Mouse (Mus musculus) erythroblast, embryonic 14.5 days (primary cell): ENCODE results near the gene Slc17a3. TPM values are rescaled to one million over a fixed set of nuclear protein-coding genes. Genes with fewer than 3 reads are reported as not detected.

Experiments
- H3K27me3 ChIP-seq: 2 replicates; pipeline ENCODE4 v1.6.1; 2012; ENCODE audit warnings: inconsistent platforms; ENCODE audit not compliant: control insufficient read depth
- H3K36me3 ChIP-seq: 2 replicates; pipeline ENCODE4 v1.6.1; 2012; ENCODE audit warnings: mild to moderate bottlenecking, inconsistent platforms; ENCODE audit not compliant: control insufficient read depth
- H3K4me1 ChIP-seq: 2 replicates; pipeline ENCODE4 v1.6.1; 2012; ENCODE audit warnings: inconsistent platforms; ENCODE audit not compliant: control insufficient read depth
- H3K4me3 ChIP-seq: replicated peaks from 2 replicates; pipeline ENCODE3; 2012; ENCODE audit warnings: moderate library complexity, mild to moderate bottlenecking, inconsistent platforms
- H3K9me3 ChIP-seq: 2 replicates; pipeline ENCODE4 v1.6.1; 2012; ENCODE audit warnings: low read length, inconsistent platforms, mixed read lengths; ENCODE audit not compliant: control insufficient read depth
- GATA1 ChIP-seq: IDR thresholded peaks from 2 replicates; pipeline ENCODE4 v1.6.1; 2012; ENCODE audit warnings: low read length, inconsistent platforms, mixed read lengths
- TAL1 ChIP-seq: IDR thresholded peaks from 3 replicates; pipeline ENCODE4 v1.6.1; 2012; ENCODE audit warnings: low read length, inconsistent platforms, mixed read lengths
- polyA plus RNA-seq: library from polyadenylated mRNA; stranded (reverse); fragments of >175 nt; gene quantifications from 2 replicates; pipeline ENCODE4 v1.2.3, GENCODE M21; 2012

Gene Slc17a3
- polyA plus RNA-seq, 1 experiment: not detected

GRCm38 (mm10) chr13:23833053-23833452 is 6.2 kb upstream of the Slc17a3 start:
- TF ChIP-seq GATA1 (no peak), TAL1 (no peak)
- no peaks in the 10 kb centered on the region for H3K36me3 ChIP-seq
- H3K9me3 ChIP-seq: no peaks in the 10 kb centered on the region

DNA sequence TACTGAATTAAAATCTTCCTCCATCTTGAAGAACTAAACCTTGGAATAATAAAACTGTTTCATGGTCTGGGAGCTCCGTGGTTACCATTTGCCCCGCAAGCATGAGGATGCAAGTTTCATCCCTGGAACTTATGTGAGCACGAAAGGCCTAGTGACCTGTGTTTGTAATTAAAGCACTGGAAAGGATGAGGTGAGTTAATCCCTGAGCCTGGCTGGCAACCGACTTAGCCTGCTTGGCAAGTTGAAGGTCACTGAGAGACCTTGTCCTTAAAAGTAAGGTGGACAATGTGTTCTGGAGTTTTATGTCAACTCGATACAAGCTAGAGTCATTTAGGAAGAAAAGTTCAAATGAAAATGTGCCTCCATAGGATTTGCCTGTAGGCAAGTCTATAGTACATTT is 4.4 kb upstream of the Slc17a3 start:
- no peaks in the 10 kb centered on the region for H3K9me3 ChIP-seq
- no peak overlapping the region for H3K4me3 ChIP-seq
- H3K4me1 ChIP-seq: no peaks in the 10 kb centered on the region
- TF ChIP-seq GATA1 (no peak), TAL1 (no peak)
- no peaks in the 10 kb centered on the region for H3K27me3 ChIP-seq
- H3K36me3 ChIP-seq: no peaks in the 10 kb centered on the region

More at GRCm38 (mm10) chr13:23833053-23833452, 6.2 kb upstream of the Slc17a3 start:
- Histone ChIP-seq H3K4me3 (no peak overlapping the region), H3K4me1 (no peaks in the 10 kb centered on the region), H3K27me3 (no peaks in the 10 kb centered on the region)

DNA sequence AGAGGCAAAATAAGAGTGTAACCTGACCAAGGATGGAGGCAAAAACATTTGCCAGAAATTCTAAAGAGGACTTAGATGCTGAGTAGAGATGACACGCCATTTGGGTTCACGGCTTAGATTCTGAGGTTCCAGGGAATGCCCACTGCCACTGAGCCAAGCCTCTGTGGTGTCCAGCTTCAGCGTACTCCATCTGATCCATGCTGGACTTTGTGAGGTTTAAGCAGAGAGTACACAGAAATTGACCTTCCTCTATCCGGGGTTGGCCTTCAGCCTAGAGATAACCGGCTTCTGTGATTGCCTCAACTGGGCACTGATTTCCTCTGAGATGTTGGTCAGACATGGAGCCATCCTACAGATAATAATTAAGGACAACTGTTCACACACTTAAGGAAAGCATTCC is 2.6 kb upstream of the Slc17a3 start:
- H3K9me3 ChIP-seq: no peaks in the 10 kb centered on the region
- no peaks in the 10 kb centered on the region for H3K27me3 ChIP-seq
- no peaks in the 10 kb centered on the region for H3K4me1 ChIP-seq
- TF ChIP-seq TAL1 (no peak), GATA1 (no peak)
- H3K36me3 ChIP-seq: no peaks in the 10 kb centered on the region
- no peak overlapping the region for H3K4me3 ChIP-seq

DNA sequence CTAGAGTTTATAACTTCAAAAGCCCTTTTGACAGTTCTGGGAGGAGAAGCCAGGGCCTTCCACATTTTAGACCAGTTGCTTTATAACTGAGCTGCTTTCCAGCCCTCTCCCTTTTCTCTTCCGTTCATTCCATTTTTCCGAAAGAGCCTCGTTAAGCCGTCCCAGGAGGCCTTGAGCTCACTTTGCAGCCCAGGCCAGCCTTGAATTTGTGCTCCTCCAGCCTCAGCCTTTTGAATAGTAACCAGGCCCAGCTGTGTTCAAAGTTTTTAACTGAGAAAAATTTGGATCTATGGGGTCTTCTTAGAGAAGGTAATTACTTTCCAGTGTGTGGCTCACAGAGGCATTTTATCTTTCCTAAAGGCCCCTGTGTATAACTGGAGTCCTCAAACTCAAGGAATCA is 6.6 kb downstream of the Slc17a3 start:
- no peaks in the 10 kb centered on the region for H3K4me1 ChIP-seq
- H3K9me3 ChIP-seq: no peaks in the 10 kb centered on the region
- H3K36me3 ChIP-seq: no peaks in the 10 kb centered on the region
- no peak for TF ChIP-seq GATA1
- no peak for TF ChIP-seq TAL1
- no peaks in the 10 kb centered on the region for H3K27me3 ChIP-seq
- H3K4me3 ChIP-seq: no peak overlapping the region

DNA sequence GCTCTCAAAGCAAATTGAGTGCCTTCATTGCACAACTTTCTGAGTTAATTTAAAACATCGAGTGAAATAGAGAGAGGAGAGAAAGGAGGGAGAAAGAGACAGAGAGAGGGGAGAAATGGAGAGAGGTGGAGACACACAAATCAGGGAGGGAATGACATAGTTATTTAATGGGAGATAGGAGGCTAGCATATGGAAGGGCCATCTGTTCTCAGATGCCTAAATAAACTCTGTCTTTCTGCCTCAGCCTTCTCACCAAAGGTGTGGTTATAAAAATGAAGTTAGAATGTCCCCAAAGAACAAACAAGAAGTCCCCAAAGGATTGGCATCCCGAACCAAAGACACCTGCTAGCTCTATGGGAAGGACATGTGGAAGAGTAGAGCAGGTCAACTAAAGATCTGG is 10.1 kb downstream of the Slc17a3 start:
- Histone ChIP-seq H3K4me1 (no peaks in the 10 kb centered on the region), H3K27me3 (no peaks in the 10 kb centered on the region), H3K4me3 (no peak overlapping the region), H3K36me3 (no peaks in the 10 kb centered on the region), H3K9me3 (no peaks in the 10 kb centered on the region)
- no peak for TF ChIP-seq TAL1
- no peak for TF ChIP-seq GATA1

GRCm38 (mm10) chr13:23856401-23856800 is 17.2 kb downstream of the Slc17a3 start:
- Histone ChIP-seq H3K4me1 (no peaks in the 10 kb centered on the region), H3K27me3 (no peaks in the 10 kb centered on the region), H3K4me3 (no peak overlapping the region), H3K9me3 (no peaks in the 10 kb centered on the region), H3K36me3 (no peaks in the 10 kb centered on the region)
- TF ChIP-seq TAL1 (no peak), GATA1 (no peak)

DNA sequence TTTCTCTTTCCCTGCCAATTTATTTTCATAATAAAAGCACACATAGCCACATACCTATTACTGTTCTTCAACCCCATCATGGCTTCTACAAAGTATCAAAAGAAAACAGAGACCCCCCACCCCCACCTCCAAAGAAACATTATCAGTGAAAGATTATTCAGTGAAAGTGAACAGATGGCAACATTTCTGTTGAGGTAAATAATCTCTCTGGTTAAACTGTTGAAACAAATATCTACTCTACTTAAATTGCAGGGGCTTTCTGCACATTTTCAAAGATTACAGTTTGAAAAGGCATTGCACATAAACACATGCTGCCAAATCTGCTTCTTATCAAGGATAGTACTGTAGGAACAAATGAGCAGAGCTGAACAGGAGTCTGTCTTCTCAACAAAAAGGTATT is 22.6 kb downstream of the Slc17a3 start:
- no peaks in the 10 kb centered on the region for H3K9me3 ChIP-seq
- H3K27me3 ChIP-seq: no peaks in the 10 kb centered on the region
- H3K4me1 ChIP-seq: no peaks in the 10 kb centered on the region
- no peak overlapping the region for H3K4me3 ChIP-seq
- no peak for TF ChIP-seq TAL1
- no peaks in the 10 kb centered on the region for H3K36me3 ChIP-seq

DNA sequence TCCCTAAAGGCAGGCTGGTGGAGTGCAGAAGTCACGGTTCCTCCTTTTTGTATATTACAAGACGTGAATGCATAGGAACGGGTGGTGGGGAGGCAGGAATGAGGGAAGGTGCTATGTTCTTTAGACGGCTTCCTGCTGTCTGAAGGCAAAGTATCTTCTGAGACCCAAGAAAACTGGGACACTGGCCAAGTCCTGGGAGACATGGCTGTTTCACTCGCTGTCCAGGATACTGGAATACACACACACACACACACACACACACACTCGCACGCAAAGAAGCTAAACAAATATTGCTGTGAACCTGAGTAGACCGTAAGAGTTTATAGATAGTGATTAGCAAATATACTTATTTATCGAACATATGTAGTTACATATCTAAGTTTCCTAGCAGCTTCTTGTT is 25.5 kb downstream of the Slc17a3 start:
- H3K9me3 ChIP-seq: no peaks in the 10 kb centered on the region
- no peaks in the 10 kb centered on the region for H3K4me1 ChIP-seq
- no peaks in the 10 kb centered on the region for H3K36me3 ChIP-seq
- H3K4me3 ChIP-seq: no peak overlapping the region
- H3K27me3 ChIP-seq: no peaks in the 10 kb centered on the region
- TF ChIP-seq GATA1: no peak
- TF ChIP-seq TAL1: no peak

- Histone ChIP-seq H3K36me3 (no peaks in the 10 kb centered on the region), H3K4me3 (no peak overlapping the region)
- TF ChIP-seq TAL1: no peak
- no peak for TF ChIP-seq GATA1
These were observed 27.0 kb downstream of the Slc17a3 start for GRCm38 (mm10) chr13:23866086-23866710.

DNA sequence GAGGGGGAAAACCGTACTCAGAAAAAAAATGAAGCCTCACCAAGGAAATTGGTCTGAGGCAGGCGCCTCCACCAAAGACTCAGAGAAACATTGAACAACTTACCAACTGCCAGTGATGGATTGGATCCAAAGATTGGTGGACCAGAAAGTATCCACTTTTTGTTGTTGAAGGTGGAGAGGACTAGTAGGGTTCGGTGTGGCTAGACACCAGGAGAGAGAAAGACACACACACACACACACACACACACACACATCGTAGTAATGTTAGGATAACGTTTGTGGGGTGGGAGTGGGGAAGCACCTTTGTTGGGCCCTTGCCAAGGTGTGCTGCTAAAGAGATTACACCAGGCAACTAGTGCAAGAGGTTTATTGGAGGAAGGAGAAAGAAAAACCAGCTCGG is 27.8 kb downstream of the Slc17a3 start:
- Histone ChIP-seq H3K27me3 (no peaks in the 10 kb centered on the region), H3K36me3 (no peaks in the 10 kb centered on the region), H3K4me3 (no peak overlapping the region), H3K9me3 (no peaks in the 10 kb centered on the region), H3K4me1 (no peaks in the 10 kb centered on the region)
- TF ChIP-seq GATA1 (no peak), TAL1 (no peak)

More at GRCm38 (mm10) chr13:23866086-23866710, 27.0 kb downstream of the Slc17a3 start:
- Histone ChIP-seq H3K27me3 (no peaks in the 10 kb centered on the region), H3K9me3 (no peaks in the 10 kb centered on the region), H3K4me1 (no peaks in the 10 kb centered on the region)
